Mouse (Mus musculus) heart, postnatal 0 days (tissue): ENCODE data around the gene Plpp1. TPM values are rescaled to one million over a fixed set of nuclear protein-coding genes. Genes with fewer than 3 reads are reported as not detected.

Experiments
- ATAC-seq: fragments of 200-750 bp; cut with Nextera tagmentation; 2 replicates; pipeline ENCODE4 v1.8.0; 2017; ENCODE audit warnings: low read depth, moderate number of reproducible peaks, moderate library complexity; ENCODE audit not compliant: insufficient read depth
- DNase-seq: peaks from one replicate; pipeline ENCODE4 v3.0.0-alpha.2; 2016; ENCODE audit warnings: low spot score
- H3K27ac ChIP-seq: fragments of 300-500 bp; sonication (generic); 2 replicates; pipeline ENCODE4 v1.5.1; 2014; ENCODE audit warnings: low read depth, mild to moderate bottlenecking
- H3K27me3 ChIP-seq: fragments of 300-500 bp; sonication (generic); 2 replicates; pipeline ENCODE4 v1.6.1; 2014; ENCODE audit warnings: low read length, mixed read lengths; ENCODE audit not compliant: control insufficient read depth, insufficient read depth
- H3K36me3 ChIP-seq: fragments of 300-500 bp; sonication (generic); replicated peaks from 2 replicates; pipeline ENCODE4 v1.6.1; 2014; ENCODE audit warnings: low read length, mixed read lengths; ENCODE audit not compliant: control insufficient read depth, insufficient read depth
- H3K4me1 ChIP-seq: fragments of 300-500 bp; sonication (generic); 2 replicates; pipeline ENCODE4 v1.6.1; 2014; ENCODE audit warnings: antibody characterized with exemption; ENCODE audit not compliant: control insufficient read depth, insufficient read depth
- H3K4me2 ChIP-seq: fragments of 300-500 bp; sonication (generic); 2 replicates; pipeline ENCODE4 v1.6.1; 2014; ENCODE audit warnings: low read depth, mild to moderate bottlenecking, low read length, moderate library complexity
- H3K4me3 ChIP-seq: fragments of 300-500 bp; sonication (generic); 2 replicates; pipeline ENCODE4 v1.5.1; 2014; ENCODE audit warnings: low read depth, low read length
- H3K9ac ChIP-seq: fragments of 300-500 bp; sonication (generic); replicated peaks from 2 replicates; pipeline ENCODE4 v1.6.1; 2014; ENCODE audit warnings: low read depth, low read length, mixed read lengths
- H3K9me3 ChIP-seq: fragments of 300-500 bp; sonication (generic); replicated peaks from 2 replicates; pipeline ENCODE4 v1.6.1; 2016; ENCODE audit warnings: low read length; ENCODE audit not compliant: control insufficient read depth
- CTCF ChIP-seq: IDR thresholded peaks from 2 replicates; pipeline ENCODE4 v1.5.1; 2016; ENCODE audit warnings: antibody characterized with exemption, control low read depth, low read depth
- EP300 ChIP-seq: IDR thresholded peaks from 2 replicates; pipeline ENCODE4 v1.6.1; 2016; ENCODE audit warnings: antibody characterized with exemption, low read depth
- WGBS: fragments of 180-500 bp; shearing (Covaris S2); extraction: QIAGEN DNeasy Blood & Tissue Kit; methylation state at CpG from one replicate; pipeline ENCODE4 v1.1.7; 2014; 5-methylcytosine and 5-hydroxymethylcytosine counted together
- polyA plus RNA-seq: library from polyadenylated mRNA; unstranded; fragments of >200 nt; fragmentation: Nextera tagmentation; extraction: Ambion mirVana; gene quantifications from 2 replicates; pipeline ENCODE4 v1.2.1, GENCODE M21; 2015
- total RNA-seq: library from RNA; depleted of rRNA; stranded (reverse); fragments of >200 nt; gene quantifications from 2 replicates; pipeline ENCODE4 v1.2.3, GENCODE M21; 2014; ENCODE audit warnings: low replicate concordance

The Plpp1 gene
- total and polyA plus RNA-seq, 2 experiments from 2014 or later = 101 to 129 TPM

- ATAC-seq (peak; percentile 13; the same call in 1 of the 2 replicates), DNase-seq (no peak)
- Histone ChIP-seq H3K27me3 (no peaks in the 10 kb centered on the region), H3K4me3 (no peak overlapping the region), H3K4me1 (peaks cover 44% of the 10 kb centered on the region), H3K4me2 (no peak overlapping the region), H3K27ac (peak overlapping the region; percentile 61), H3K9ac (no peak overlapping the region), H3K9me3 (no peaks in the 10 kb centered on the region), H3K36me3 (no peaks in the 10 kb centered on the region)
- 4% methylated on average over 1 of the region's 1 CpGs for WGBS
- TF ChIP-seq EP300 (no peak), CTCF (no peak)
Measured at GRCm38 (mm10) chr13:112760538-112760881, 40.1 kb upstream of the Plpp1 start.

DNA sequence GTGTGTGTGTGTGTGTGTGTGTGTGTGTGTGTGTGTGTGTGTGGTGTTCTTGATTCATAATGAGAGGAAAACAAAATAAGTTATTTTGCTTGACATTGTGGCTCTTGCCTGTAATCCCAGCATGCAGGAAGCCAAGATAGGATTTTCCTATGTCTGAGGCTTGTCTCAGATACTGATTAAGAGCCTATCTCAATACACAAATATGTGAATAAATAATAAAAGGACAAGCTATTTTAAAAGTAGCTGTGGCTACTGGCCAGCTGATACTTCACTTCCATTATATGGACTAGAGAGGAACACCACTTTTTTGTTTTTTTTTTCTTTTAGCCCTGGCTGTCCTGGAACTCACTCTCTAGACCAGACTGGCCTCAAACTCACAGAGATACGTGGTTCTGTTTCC, 38.8 kb upstream of the Plpp1 start:
- TF ChIP-seq EP300 (no peak), CTCF (no peak)
- DNase-seq (no peak), ATAC-seq (no peak)
- Histone ChIP-seq H3K36me3 (no peaks in the 10 kb centered on the region), H3K9me3 (no peaks in the 10 kb centered on the region), H3K27ac (peak overlapping the region; percentile 73), H3K9ac (no peak overlapping the region), H3K27me3 (no peaks in the 10 kb centered on the region), H3K4me3 (no peak overlapping the region), H3K4me1 (peaks cover 44% of the 10 kb centered on the region), H3K4me2 (no peak overlapping the region)
- WGBS = 44% methylated on average over 1 of the region's 1 CpGs

- DNase-seq = no peak
- Histone ChIP-seq H3K4me3 (no peak overlapping the region), H3K27me3 (no peaks in the 10 kb centered on the region), H3K4me2 (no peak overlapping the region), H3K9ac (no peak overlapping the region), H3K4me1 (peaks cover 44% of the 10 kb centered on the region), H3K9me3 (peaks cover 4% of the 10 kb centered on the region; the same call in 1 of the 2 replicates), H3K36me3 (no peaks in the 10 kb centered on the region), H3K27ac (peak overlapping the region; percentile 56)
- TF ChIP-seq EP300 (no peak), CTCF (no peak)
- no peak for ATAC-seq
- WGBS = 55% methylated on average over 4 of the region's 4 CpGs
Measured at GRCm38 (mm10) chr13:112762548-112762947, 38.0 kb upstream of the Plpp1 start.

- peaks cover 4% of the 10 kb centered on the region; the same call in 1 of the 2 replicates for H3K9me3 ChIP-seq
- no peak overlapping the region for H3K9ac ChIP-seq
- no peak for DNase-seq
- no peaks in the 10 kb centered on the region for H3K36me3 ChIP-seq
- H3K4me3 ChIP-seq = no peak overlapping the region
- WGBS = 54% methylated on average over 10 of the region's 10 CpGs
- H3K27ac ChIP-seq = peak overlapping the region; percentile 90
- peaks cover 44% of the 10 kb centered on the region for H3K4me1 ChIP-seq
- ATAC-seq = no peak
- H3K4me2 ChIP-seq = no peak overlapping the region
- no peaks in the 10 kb centered on the region for H3K27me3 ChIP-seq
- TF ChIP-seq EP300 = no peak
- no peak for TF ChIP-seq CTCF
Measured at GRCm38 (mm10) chr13:112763531-112764091, 37.0 kb upstream of the Plpp1 start.

DNA sequence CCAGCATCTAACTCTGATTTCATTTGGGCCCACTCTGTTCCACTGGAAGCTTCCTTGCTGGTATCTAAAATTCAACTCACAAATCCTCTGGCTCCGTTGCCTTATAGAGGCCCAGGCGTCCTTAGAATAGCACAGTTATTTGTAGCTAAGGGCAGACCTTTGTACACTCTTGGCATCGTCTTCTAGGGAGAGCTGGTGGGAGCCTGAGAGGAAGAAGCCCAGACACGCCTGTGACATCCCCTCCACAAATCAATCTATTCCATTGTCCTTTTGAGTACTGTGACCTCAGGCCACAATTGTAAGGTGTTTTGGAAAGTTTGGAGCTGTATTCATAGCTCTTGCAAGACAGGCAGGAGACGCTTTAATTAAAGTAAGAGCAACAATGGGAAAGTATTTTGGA, 36.0 kb upstream of the Plpp1 start:
- Histone ChIP-seq H3K36me3 (no peaks in the 10 kb centered on the region), H3K4me1 (peaks cover 41% of the 10 kb centered on the region), H3K4me2 (no peak overlapping the region), H3K9ac (no peak overlapping the region), H3K4me3 (no peak overlapping the region), H3K27me3 (no peaks in the 10 kb centered on the region), H3K27ac (peak overlapping the region; percentile 90), H3K9me3 (peaks cover 4% of the 10 kb centered on the region; the same call in 1 of the 2 replicates)
- DNase-seq (peak; percentile 80), ATAC-seq (peak; percentile 92)
- 24% methylated on average over 5 of the region's 5 CpGs for WGBS
- TF ChIP-seq EP300 (peak; percentile 83), CTCF (no peak)

GRCm38 (mm10) chr13:112765654-112766053, 34.9 kb upstream of the Plpp1 start:
- no peaks in the 10 kb centered on the region for H3K36me3 ChIP-seq
- no peak overlapping the region for H3K4me3 ChIP-seq
- 71% methylated on average over 3 of the region's 3 CpGs for WGBS
- H3K9ac ChIP-seq = no peak overlapping the region
- DNase-seq = no peak
- H3K9me3 ChIP-seq = peaks cover 4% of the 10 kb centered on the region; the same call in 1 of the 2 replicates
- TF ChIP-seq EP300 (no peak), CTCF (no peak)
- H3K4me2 ChIP-seq = no peak overlapping the region
- H3K27ac ChIP-seq = peak overlapping the region; percentile 90
- no peak for ATAC-seq
- no peaks in the 10 kb centered on the region for H3K27me3 ChIP-seq
- H3K4me1 ChIP-seq = peaks cover 31% of the 10 kb centered on the region
